Mouse (Mus musculus): ENCODE results near the gene Pfdn4.
"Not testable (repeated sequence)": the region's sequence is repeated elsewhere in the genome, so short reads cannot be mapped to it uniquely, and the experiment has no call there.

Gene Pfdn4

DNA sequence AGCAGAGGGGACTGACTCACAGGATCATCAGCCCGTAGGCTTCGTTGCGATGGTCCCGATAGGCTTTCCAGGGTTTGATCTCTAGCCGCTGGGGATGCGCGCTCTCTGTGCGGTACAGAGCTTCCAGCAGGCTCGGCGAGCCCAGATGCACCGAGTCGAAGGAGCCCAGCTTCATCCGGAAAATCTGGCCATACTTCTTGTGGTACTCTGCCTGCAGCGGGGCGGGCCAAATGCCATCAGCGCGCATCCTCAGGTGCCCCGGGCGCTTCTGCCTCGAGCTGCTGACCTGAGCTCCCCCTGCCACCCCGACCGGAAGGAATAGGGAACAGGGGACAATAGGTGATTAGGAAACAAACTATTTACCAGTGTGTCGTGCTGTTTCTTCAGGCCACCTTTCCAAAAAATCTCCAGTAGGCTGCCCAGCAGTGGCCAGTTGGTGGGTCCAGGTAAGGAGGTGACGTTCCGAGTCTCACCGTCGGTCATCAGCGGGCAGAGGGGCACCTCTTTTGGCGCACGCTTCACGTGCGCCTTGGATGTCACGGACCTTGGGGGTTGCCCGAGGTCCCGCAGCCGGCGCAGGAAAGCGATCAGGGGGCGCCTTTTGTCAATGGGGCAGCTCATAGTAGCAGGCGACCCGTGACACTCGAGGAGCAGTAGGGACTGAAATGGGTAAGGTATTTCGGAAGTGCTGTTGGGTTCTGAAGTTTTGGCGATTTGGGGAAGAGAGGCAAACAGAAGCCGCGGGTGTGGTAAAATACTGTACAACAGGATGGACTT is at the start of gene Pfdn4:
TSS of gene Pfdn4 (plus strand) at position 275 of the 777 bp plus-strand sequence.
- no peak for DNase-seq (ENCODE audit: low spot score in 2 of 2)

DNA sequence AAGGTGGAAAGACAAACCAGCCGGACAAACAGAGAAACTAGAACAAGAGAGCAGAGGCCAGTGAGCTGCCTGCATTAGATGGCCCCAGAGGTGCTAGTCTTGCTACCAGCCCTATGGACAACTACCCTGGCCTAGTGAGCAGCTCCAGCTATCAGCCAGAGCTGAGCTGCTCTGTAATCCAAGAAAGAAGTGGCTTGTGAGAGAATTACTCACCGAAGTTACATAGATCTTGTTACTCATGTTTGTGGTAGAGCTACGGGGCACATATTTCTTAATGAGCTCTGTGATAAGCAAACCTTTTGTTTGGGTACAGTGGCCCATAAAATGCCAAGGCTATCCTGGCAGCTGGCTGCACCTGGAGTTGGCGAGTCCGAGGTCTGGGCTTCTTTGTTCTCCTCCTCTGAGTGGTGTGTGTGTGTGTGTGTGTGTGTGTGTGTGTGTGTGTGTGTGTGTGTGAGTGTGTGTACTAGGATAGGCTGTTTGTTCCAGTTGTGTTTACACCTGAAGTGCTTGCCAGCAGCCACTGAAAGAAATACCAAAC is 49.3 kb upstream of the Pfdn4 start:
- DNase-seq (ENCODE audit: low spot score in 2 of 2), result no peak

DNA sequence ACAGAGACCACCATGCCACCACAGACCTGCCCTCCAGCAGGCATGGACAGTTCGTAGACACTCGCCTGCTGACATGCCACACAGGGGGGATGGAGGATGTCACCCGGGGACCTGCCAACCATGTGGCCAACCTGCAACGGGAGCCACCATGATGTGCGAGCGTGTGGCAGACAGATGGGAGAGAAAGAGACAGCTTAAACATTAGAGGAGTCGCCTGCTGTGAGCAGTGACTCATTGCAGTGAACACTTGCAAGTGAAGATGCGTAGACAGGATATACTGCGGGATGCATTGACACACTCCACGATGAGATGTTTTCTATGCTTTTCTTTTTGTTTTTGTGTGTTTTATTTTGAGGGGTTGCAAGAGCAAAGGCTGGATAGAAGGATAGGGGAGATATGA is 48.6 kb upstream of the Pfdn4 start:
- DNase-seq (ENCODE audit: low spot score in 2 of 2), result no peak

DNA sequence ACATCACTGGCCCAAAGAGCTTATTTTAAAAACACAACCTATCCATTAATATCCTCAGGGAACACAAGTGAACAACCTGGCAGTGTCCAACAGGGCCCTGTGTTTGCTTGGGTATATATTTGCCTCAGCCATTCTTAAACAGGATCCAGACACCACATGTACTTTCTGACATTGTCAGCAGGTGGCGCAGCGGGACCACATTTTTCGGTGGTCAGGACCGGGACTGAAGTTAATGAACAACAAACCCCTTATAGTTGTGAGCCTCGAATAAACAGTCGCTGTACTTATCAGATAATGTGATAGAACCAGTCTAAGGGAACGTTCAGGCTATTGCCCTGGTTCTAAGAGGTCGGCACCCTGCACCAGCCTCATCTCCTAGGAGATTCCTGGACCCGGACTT is 45.3 kb upstream of the Pfdn4 start:
- peak; percentile 36 to 60 for DNase-seq (ENCODE audit: low spot score in 2 of 2)

DNA sequence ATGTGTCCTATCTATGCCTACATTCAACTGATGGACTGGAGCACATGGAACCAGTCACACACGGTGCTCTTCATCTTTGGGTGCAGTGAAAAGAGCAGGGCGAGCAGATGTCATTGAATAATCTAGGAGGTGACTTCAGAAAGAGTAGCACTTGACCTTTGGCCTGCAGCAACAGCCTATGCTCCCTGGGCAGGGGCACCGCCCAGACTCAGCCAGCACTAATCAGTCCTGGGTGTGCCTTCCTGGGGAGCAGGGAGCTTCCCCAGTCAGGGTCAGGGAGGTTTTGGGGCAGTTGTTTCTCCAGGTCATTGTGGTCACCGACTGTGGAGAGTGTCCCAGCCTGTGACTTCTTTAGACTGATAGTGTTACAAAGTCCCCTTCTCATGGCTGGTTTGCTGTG is 42.4 kb upstream of the Pfdn4 start:
- DNase-seq (ENCODE audit: low spot score in 2 of 2), result not testable (repeated sequence)

DNA sequence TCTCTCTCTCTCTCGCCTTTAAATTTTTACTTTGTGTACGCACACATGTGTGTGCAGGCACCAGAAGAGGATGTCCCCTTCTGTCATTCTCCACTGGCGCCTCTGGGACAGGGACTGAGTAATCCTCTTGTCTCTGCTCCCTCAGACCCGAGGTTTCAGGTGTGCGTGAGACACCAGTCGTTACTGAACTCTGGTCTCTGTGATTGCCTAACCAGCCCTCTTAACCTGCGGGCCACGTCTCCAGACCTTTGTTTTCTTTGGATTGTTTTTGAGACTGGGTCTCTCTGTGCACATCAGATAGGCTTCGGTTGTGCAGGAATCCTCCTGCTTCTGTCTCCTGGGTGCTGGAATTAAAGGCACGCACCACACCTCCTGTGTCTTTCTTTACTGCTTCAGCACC is 37.0 kb upstream of the Pfdn4 start:
- no peak for DNase-seq (ENCODE audit: low spot score in 2 of 2)

DNA sequence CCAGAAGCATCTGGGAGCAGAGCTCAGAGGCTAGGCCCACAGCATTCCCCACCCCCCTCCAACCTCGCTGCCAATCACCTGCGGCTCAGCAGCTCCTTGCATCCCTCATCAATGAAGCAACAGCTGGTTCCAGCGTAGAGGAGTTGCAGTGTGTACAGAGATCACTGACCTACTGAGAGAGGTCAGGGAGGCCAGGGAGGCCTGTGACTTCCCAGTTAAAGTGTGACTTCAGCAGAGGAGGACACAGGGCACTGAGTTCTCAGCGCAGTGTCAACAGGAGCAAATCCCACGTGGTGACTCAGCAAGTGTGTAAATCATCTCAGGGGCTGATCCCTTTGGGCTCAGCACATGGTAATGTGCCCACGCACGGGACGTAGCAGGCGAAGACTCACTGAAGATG is 36.4 kb upstream of the Pfdn4 start:
- no peak for DNase-seq (ENCODE audit: low spot score in 2 of 2)

DNA sequence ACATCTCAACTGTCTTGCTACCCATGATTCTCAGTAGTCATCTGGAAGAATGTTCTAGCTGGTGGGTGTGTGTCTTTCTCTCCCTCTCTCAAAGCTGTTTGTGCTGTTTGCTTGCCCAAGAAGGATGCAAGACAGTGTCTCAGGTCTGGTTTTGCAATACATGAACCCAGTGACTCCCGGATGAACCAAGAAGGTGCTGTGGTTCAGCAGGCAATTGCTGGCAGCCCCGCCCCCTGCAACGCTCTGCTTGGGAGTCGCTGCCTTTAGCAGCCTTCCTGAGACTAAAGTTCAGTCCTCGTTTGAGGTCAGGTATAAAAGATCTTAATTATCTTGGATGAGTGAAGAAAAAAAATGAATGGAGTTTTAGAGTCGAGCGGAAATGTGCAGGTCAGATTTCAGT is 34.6 kb upstream of the Pfdn4 start:
- no peak for DNase-seq (ENCODE audit: low spot score in 2 of 2)

DNA sequence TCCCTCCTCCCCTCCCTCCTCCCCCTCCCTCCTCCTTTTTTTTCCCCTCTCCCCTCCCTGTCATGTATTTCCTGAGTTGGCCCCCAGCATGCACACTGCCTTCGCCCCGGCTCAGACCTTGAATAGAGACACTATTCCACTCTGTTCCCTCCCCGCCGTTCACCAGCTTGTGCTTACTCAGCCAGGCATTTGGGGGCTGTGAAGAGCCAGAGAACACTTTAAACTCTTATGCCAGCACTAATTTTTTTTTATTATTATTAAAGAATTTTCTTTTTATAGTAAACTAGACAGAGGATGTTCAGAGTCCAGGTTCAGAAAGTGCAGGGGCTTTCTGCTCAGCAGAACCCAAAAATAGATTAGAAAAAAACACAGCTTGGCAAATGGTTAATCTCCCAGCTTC is 31.4 kb upstream of the Pfdn4 start:
- no peak for DNase-seq (ENCODE audit: low spot score in 2 of 2)

DNA sequence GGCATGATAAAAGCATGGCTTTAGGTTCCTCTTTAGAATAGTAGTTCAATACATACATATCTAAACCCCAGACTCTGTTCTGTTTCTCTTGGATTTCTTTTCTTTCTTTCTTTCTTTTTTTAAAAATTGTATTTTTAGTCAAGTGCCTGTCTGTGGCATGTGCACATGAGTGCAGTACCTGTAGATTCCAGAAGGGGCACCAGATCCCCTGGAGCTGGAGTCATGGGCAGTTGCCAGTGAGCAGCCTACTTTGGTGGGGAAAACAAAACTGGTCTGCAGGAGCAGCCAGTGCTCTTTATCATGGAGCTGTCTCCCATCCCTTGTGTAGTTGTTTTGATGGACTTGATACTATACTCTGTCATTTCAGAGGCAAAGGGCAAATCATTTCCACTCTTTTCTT is 28.2 kb upstream of the Pfdn4 start:
- no peak for DNase-seq (ENCODE audit: low spot score in 2 of 2)

DNA sequence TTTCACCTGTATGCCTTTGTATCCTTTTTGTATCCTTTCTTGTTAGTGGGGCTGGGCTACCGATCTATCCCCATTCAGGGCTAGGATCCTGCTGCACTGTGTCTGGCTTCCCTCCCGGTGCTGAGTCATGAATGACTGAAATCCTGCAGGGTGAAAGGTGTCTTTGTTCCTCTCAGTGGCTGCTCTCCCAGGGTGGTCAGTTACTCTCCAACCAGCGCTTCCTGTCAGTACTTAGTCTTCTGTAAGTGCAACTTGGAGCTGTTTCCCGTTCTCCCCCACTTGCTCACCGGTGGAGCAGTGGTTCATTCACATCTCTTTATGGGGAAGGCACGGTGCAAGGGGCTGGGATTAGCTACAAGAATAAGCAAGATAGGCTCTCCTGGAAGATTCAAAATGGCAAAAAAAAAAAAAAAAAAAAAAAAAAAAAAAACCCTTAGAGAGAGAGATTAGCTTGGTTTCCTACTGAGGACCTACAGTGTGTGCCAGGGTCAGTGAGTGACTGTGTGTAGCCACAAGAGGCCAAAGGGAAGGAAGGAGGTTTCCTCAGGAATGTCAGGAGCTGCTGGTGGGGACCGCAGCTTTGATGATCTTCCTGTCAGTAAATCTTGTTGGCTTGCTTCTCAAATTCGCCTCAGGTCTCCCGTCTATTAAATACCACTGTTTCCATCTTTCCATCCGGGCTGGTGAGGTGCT is 26.5 kb upstream of the Pfdn4 start:
- no peak for DNase-seq (ENCODE audit: low spot score in 2 of 2)

DNA sequence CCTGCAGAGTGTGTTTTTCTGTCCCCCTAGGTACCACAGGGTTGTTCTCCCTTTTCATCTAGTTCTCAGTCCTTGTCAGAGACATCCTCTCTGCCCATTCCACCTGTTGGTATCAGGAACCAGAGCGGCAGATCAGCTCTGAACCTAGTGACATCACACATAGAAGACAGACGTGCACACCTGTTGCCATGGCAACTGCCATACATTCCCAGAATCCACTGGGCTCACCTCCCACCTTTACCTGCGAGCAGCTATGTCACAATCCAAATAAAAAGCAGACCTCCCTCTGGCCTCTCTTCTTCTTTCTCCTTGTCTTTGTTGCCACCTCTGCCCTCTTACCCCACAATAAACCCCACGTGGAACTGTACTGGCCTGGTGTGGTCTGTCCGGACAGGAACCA is 25.6 kb upstream of the Pfdn4 start:
- DNase-seq (ENCODE audit: low spot score in 2 of 2), result no peak

DNA sequence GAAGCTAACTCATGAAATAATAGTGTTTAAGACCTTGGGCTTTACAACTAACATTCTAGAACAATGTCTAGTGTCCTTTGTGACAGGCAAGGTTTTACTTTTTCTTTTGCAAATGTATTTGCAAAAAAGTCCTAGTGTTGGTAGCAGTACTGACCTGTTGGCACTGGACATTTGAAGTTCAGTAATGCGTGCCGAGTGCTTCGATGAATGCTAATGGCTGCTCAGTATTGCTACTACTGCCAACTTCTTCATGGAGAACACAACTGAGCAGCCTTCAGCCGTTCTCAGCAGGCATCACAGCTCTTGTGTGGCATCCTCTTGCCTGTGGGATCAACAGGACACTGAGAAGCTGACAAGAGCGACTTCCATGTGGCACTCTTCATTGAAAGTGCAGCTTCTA is 22.1 kb upstream of the Pfdn4 start:
- DNase-seq (ENCODE audit: low spot score in 2 of 2), result no peak

DNA sequence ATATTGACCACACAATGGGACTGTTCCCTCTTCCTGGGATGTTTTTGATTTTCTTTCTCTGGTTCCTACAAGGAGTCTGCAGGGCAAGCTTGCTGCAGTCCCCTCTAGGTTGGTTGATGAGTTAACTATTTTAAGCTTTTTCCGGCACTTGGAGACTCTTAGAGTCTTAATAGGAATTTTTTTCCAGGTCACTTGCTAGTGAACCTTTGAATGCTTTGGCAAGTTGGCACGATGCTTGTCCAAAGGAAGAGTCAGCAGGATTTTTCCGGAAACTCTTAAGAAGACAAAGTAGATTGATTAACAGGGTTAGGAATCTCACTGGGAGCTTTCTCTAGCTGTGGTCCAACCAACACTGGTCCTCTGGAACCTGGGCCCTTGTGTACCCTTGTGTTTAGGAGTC is 21.1 kb upstream of the Pfdn4 start:
- no peak for DNase-seq (ENCODE audit: low spot score in 2 of 2)

DNA sequence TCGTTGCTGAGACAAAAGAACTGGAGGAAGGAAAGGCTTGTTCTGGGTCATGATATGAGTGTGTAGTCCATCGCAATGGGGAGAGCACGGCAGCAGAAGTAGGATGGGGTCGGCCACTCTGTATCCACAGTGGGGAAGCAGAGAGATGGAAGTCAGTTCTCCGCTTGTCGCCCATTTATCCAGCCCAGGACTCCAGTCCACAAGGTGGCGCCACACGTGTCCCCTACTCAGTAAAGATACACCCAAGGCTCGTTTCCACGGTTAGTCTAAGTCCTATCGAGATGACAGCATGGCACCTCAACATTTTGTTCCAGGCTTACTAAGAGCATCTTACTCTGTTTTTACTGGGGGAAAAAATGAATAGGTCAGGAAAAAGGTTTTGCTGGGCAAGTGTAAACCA is 20.0 kb upstream of the Pfdn4 start:
- DNase-seq (ENCODE audit: low spot score in 2 of 2), result peak in 1 of 2 experiments; percentile 17

DNA sequence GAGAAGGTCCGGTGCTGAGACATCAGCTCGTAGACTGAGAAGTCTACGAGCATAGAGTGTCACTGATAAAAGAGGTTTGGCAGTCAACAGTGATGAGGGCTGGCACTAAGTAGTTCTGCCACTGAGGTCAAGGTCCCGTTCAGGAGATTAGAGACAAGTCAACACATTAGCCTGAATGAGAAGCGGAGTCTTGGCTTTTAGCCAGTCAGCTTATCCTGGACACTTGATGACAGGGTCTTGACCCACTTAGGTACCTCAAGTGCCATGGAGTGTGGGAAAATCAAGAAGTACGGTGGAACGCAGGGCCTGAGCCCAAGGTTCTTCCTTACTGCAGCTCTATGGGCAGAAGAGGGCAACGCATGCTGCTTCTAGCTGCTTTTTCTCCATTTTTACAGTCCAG is 19.6 kb upstream of the Pfdn4 start:
- no peak for DNase-seq (ENCODE audit: low spot score in 2 of 2)

DNA sequence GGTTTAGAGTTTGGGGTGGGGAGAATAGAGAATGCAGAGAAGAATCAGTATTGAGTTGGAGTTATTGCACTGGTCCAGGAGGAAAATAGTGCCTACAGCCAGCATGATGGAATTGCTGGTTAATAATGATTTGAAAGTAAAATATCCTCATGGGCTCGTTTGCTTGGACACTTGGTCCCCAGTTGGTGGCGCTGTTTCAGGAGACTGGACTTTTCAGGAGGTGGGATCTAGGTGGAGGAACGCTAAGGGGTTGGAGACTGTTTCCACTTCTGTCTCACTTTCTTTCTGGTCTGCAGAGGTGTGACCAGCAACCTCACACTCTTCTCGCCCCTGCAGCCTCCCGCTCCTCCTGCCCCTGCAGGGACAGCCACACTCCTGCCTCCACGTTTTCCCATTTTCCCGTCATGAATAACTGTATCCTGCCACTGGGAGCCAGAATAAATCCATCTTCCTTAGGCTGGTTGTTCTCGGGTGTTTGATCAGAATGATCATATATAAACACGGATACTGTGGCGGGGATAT is 14.1 kb upstream of the Pfdn4 start:
- no peak for DNase-seq (ENCODE audit: low spot score in 2 of 2)

DNA sequence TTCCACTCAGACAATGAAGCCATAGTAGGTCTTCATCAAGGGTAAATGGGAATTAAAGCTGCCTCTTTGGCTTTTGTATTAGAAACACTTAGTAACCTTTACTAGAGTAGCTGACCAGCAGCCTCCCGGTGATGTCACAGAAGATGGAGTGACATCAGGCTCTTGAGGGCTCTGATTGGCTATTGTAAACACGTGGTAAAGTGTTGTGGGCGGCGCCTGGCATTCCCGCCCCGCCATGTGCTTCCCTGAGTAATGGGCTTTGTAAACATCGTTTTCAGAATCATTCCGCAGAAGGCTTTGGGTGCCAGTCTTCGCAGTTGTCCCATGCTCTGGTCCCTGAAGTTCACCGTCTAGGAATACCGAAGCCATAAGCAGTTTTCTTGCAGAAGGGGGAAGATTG is 12.3 kb upstream of the Pfdn4 start:
- DNase-seq (ENCODE audit: low spot score in 2 of 2), result no peak

DNA sequence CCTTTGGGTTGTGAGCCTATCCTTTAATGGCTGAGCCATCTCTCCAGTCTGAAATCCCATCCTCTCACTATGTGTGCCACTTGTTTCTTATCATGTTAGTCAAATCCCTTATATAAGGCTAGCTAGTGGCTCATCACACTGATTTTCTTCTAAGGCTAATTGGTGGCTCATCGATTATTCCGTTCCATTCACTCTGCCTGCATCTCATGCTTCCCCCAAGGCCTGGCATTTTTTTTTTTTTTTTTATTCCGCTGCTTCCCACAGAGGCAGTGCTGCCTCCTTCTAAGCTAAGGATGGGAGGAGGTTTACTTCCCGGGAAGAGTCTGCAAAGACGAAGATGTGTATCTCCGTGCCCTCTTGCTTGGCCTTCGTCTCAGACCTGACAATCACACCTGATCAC is 9.0 kb upstream of the Pfdn4 start:
- no peak for DNase-seq (ENCODE audit: low spot score in 2 of 2)

DNA sequence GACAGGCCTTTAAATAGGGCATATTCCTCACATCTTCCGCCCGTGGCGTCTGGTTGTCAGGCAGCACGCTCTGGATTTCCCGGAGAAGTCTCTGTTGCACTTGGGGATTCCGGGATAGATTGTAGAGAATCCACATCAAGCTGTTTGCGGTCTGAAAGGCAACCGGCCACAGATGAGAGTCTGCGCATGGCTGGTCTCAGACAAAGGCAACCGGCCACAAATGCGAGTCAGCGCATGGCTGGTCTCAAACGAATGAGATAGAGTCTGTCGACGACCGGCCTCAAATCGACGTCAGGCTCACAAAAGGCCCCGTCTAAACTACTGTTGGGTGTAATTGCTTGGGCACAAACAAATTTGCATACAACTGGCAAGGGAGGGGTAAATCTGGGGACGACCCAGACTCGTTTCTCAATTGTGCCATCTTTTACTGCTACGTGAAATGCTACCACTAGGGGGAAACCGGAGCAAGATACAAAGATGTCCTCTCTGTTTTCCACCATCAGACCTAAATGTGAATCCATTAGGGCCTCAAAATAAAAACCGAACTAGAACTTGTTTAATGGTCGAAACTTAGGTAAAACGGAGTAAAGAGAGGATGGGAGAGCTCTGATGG is 8.2 kb upstream of the Pfdn4 start:
- DNase-seq (ENCODE audit: low spot score in 2 of 2), result no peak

DNA sequence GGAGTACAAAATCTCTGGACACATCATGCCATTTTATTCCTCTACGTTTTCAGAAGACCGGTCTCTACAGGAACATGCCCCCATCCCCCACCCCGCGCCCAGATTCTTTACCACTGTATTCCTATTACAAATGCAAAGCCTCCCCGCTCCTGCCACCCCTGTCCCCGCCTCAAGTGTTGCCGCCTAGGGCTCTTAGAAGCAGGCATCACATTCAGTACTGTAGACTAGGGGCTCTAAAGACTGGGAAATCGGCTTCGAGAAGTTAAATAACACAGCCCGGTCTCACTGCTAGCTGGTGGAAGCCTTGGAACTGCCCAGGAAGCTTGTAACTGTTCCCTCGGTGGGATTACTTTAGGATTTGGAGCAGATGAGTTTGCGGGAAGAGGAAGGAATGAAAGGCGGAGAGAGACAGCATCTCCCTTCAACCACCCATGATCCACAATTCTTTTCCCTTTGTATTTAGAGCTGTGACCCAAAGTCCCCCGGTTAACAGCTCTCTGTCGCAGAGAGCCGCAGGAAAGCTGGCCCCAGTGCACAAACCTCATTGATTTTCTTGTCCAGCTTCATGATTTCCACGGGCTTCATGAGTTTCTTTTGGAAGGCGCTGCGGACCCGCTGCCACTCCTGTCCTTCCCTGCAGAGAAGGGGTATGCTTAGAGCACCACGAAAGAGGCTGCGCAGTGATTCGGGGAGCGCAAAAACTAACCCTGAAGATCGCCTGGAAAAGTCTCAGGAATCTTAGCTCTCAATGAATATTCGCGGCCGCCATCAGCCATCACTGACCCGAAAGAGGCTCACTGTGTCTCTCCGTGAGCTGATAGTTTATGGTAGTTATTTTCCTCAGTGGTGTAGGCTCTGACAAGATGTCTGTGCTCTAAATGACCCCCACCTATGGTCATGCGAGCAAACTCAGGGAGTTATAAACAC is 1.2 kb upstream of the Pfdn4 start:
- DNase-seq (ENCODE audit: low spot score in 2 of 2), result no peak

All from natural killer cell, adult 2 months (primary cell).